Mouse (Mus musculus): ENCODE results near the gene Unc5a.

- TF ChIP-seq PAX5 (IDR thresholded peaks at IDR 0.05; ENCODE audit: low read length): no peak
- TF ChIP-seq CTCF (conservative IDR thresholded peaks at IDR 0.05 in 1 of 2, IDR thresholded peaks at IDR 0.05 in 1 of 2; ENCODE audit: low read depth in 2 of 2, low read length in 2 of 2): no peak
- no peak for TF ChIP-seq MAFK (IDR thresholded peaks at IDR 0.05; ENCODE audit: insufficient replicate concordance, low read length)
- TF ChIP-seq TBP (conservative IDR thresholded peaks at IDR 0.05; ENCODE audit: low read depth, low read length): no peak
- peak; percentile 59; the same call in 1 of the 2 replicates for TF ChIP-seq EP300 (IDR thresholded peaks at IDR 0.05; ENCODE audit: low read length)
- TF ChIP-seq MAZ (IDR thresholded peaks at IDR 0.05; ENCODE audit: low read depth, low read length): no peak
- TF ChIP-seq KAT2A (IDR thresholded peaks at IDR 0.05; ENCODE audit: insufficient replicate concordance, low read length): no peak
- no peak for TF ChIP-seq POLR2A (IDR thresholded peaks at IDR 0.05; ENCODE audit: low read depth, low read length)
- TF ChIP-seq MXI1 (IDR thresholded peaks at IDR 0.05; ENCODE audit: low read depth, low read length): no peak
- peak; percentile 25; the same call in 1 of the 2 replicates for TF ChIP-seq ETS1 (conservative IDR thresholded peaks at IDR 0.05; ENCODE audit: low read depth, low read length)
These were observed 75.0 kb downstream of the Unc5a start for GRCm38 (mm10) chr13:55024215-55024614.

All from CH12.LX (cell line).